Mouse (Mus musculus): ENCODE data around the gene Slc43a3. TPM values are rescaled to one million over a fixed set of nuclear protein-coding genes. Genes with fewer than 3 reads are reported as not detected.

Slc43a3 gene
- polyA plus RNA-seq, 2 experiments: 32.1 to 73.2 TPM

DNA sequence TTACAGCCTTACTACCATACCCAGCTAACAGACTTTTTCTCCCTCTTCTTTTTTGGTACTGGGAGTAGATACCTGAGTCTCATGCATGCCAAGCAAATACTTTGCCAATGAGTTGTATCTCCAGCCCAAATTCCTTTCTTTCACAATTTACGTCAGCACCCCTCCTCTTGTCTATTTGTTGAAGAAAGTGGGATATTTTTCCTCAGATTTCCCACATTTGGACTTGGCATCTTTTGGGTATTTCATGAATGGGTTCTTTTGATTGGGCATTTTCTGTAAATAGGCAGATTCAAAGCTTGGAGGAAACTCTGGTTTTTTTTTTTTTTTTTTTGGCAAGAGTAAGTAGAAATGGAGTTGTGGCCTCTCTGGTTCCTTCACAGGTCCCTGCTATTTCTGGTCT lies 15.9 kb downstream of the Slc43a3 start:
- no peak overlapping the region for H3K4me2 ChIP-seq (replicated peaks; ENCODE audit: low read depth, low read length, severe bottlenecking)
- WGBS: 85% methylated on average over 1 of the region's 1 CpGs

DNA sequence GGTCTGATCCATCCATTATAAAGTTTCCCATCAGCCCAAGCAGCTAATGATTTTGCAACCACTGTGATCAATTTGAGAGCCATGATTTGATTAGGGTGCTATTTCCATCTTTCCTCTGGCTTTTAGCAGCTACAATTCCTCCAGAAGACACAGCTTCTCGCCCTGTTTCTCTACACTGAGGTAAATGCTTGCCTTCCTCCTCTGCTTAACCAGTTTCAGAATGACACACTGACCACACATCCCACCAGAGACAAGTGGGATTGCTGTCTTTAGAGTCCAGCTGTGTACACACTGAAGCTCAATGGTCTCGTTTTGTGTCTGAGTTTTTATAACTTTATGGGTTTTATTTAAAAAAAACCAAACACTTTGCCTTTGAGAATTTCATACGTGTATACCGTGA lies 16.3 kb downstream of the Slc43a3 start:
- no peak for DNase-seq (ENCODE audit: low spot score)
- WGBS: 90% methylated on average over 4 of the region's 4 CpGs
- Histone ChIP-seq H3K36me3 (ENCODE audit: control insufficient read depth, insufficient read depth, low read length) (peaks cover 67% of the 10 kb centered on the region), H3K4me3 (replicated peaks; ENCODE audit: low read length) (no peak overlapping the region), H3K4me1 (ENCODE audit: control insufficient read depth, insufficient read depth, low read length) (no peaks in the 10 kb centered on the region), H3K4me2 (replicated peaks; ENCODE audit: low read depth, low read length, severe bottlenecking) (no peak overlapping the region), H3K9ac (ENCODE audit: low read depth, low read length, severe bottlenecking) (no peak overlapping the region), H3K9me3 (ENCODE audit: control insufficient read depth, low read length) (no peaks in the 10 kb centered on the region), H3K27me3 (ENCODE audit: control insufficient read depth, insufficient read depth, low read length) (no peaks in the 10 kb centered on the region), H3K27ac (replicated peaks; ENCODE audit: low read depth, low read length) (no peak overlapping the region)
- TF ChIP-seq POLR2A (IDR thresholded peaks at IDR 0.05; ENCODE audit: borderline replicate concordance, extremely low read depth, insufficient read depth, insufficient read length): no peak
- no peak for ATAC-seq (ENCODE audit: low FRiP score, low read depth)

More for the DNA sequence above, 15.9 kb downstream of the Slc43a3 start:
- no peak overlapping the region for H3K27ac ChIP-seq (replicated peaks; ENCODE audit: low read depth, low read length)
- H3K36me3 ChIP-seq (ENCODE audit: control insufficient read depth, insufficient read depth, low read length): peaks cover 68% of the 10 kb centered on the region
- no peak for TF ChIP-seq POLR2A (IDR thresholded peaks at IDR 0.05; ENCODE audit: borderline replicate concordance, extremely low read depth, insufficient read depth, insufficient read length)
- no peaks in the 10 kb centered on the region for H3K27me3 ChIP-seq (ENCODE audit: control insufficient read depth, insufficient read depth, low read length)
- H3K4me3 ChIP-seq (replicated peaks; ENCODE audit: low read length): no peak overlapping the region
- no peaks in the 10 kb centered on the region for H3K4me1 ChIP-seq (ENCODE audit: control insufficient read depth, insufficient read depth, low read length)
- no peak for ATAC-seq (ENCODE audit: low FRiP score, low read depth)
- no peak for DNase-seq (ENCODE audit: low spot score)
- no peaks in the 10 kb centered on the region for H3K9me3 ChIP-seq (ENCODE audit: control insufficient read depth, low read length)
- no peak overlapping the region for H3K9ac ChIP-seq (ENCODE audit: low read depth, low read length, severe bottlenecking)

DNA sequence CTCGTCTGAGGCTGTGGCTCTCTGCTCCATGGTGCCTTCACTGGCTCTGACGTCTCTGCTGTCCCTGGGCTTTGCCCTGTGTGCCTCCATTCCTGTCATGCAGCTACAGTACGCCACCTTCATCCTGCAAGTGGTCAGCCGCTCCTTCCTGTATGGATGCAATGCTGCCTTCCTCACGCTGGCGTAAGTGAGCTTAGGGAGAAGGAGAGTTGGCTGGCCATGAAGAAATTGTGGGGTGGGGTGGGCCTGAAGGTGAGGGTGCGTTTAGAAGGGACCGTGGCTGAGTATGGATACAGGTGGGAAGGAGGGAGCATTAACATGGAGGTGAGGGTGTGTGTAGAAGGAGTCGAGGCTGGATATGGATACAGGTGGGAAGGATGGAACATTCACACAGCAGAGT lies 19.1 kb downstream of the Slc43a3 start:
- 88% methylated on average over 9 of the region's 9 CpGs for whole genome bisulfite sequencing

DNA sequence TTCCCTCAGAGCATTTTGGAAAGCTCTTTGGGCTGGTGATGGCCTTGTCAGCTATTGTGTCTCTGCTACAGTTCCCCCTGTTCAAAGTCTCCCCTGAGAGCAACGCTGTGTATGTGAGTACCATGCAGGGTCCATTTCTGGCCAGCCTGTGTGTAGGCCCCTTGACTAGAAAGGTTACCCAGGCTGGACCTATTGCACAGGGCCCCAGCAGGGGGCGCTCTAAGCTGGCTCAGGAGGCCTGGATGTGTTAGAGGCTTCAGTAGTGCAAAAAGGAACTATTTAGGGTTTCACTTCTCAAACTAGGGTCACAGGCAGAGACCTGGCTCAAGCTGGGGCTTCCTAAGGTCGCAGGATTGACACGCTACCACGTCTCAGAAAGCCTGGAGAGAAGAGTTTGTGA lies 19.9 kb downstream of the Slc43a3 start:
- Histone ChIP-seq H3K9me3 (ENCODE audit: control insufficient read depth, low read length) (no peaks in the 10 kb centered on the region), H3K27me3 (ENCODE audit: control insufficient read depth, insufficient read depth, low read length) (no peaks in the 10 kb centered on the region), H3K36me3 (ENCODE audit: control insufficient read depth, insufficient read depth, low read length) (peaks cover 47% of the 10 kb centered on the region), H3K27ac (replicated peaks; ENCODE audit: low read depth, low read length) (no peak overlapping the region), H3K9ac (ENCODE audit: low read depth, low read length, severe bottlenecking) (no peak overlapping the region), H3K4me1 (ENCODE audit: control insufficient read depth, insufficient read depth, low read length) (no peaks in the 10 kb centered on the region), H3K4me3 (replicated peaks; ENCODE audit: low read length) (no peak overlapping the region), H3K4me2 (replicated peaks; ENCODE audit: low read depth, low read length, severe bottlenecking) (no peak overlapping the region)
- DNase-seq (ENCODE audit: low spot score) (peak; percentile 20), ATAC-seq (ENCODE audit: low FRiP score, low read depth) (no peak)
- TF ChIP-seq POLR2A (IDR thresholded peaks at IDR 0.05; ENCODE audit: borderline replicate concordance, extremely low read depth, insufficient read depth, insufficient read length): no peak
- WGBS: 63% methylated on average over 5 of the region's 5 CpGs

More for the DNA sequence above, 19.1 kb downstream of the Slc43a3 start:
- Histone ChIP-seq H3K36me3 (ENCODE audit: control insufficient read depth, insufficient read depth, low read length) (peaks cover 55% of the 10 kb centered on the region), H3K9me3 (ENCODE audit: control insufficient read depth, low read length) (no peaks in the 10 kb centered on the region), H3K27ac (replicated peaks; ENCODE audit: low read depth, low read length) (no peak overlapping the region), H3K4me1 (ENCODE audit: control insufficient read depth, insufficient read depth, low read length) (no peaks in the 10 kb centered on the region), H3K9ac (ENCODE audit: low read depth, low read length, severe bottlenecking) (no peak overlapping the region), H3K4me3 (replicated peaks; ENCODE audit: low read length) (no peak overlapping the region), H3K4me2 (replicated peaks; ENCODE audit: low read depth, low read length, severe bottlenecking) (no peak overlapping the region), H3K27me3 (ENCODE audit: control insufficient read depth, insufficient read depth, low read length) (no peaks in the 10 kb centered on the region)
- no peak for TF ChIP-seq POLR2A (IDR thresholded peaks at IDR 0.05; ENCODE audit: borderline replicate concordance, extremely low read depth, insufficient read depth, insufficient read length)
- ATAC-seq (ENCODE audit: low FRiP score, low read depth): no peak
- no peak for DNase-seq (ENCODE audit: low spot score)

DNA sequence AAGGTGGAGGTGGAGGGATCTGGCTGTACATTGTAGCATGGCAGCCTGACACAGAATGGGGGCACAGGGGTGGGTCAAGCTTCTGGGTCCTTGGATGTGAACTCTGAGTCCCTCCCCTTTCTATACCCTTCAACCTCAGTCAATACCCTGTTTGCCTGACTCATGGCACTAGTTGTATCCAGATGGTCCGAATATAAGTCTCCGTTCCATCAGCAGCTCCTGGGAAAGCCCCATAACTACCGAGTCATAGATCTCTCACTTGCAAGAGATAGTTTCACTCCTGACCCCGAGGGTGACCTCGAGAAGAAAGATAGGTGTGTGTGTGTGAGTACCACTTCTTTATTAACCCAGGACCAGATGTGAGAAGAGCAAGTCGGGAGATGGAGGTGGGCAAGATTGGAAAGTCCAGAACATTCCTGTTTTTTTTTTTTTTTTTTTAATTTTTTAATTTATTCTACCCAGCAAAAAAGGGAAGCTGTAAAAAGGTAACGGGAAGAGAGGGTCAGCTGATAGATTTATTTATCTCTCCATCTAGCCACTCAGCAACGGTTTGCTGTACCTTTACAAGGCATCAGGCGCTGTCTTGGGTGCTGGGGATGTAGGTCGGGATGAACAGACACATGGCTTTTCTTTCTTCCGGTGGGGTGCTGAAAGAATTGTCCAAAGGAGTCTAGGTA lies 22.3 kb downstream of the Slc43a3 start:
- ATAC-seq (ENCODE audit: low FRiP score, low read depth): no peak
- Histone ChIP-seq H3K4me2 (replicated peaks; ENCODE audit: low read depth, low read length, severe bottlenecking) (no peak overlapping the region), H3K4me3 (replicated peaks; ENCODE audit: low read length) (no peak overlapping the region), H3K9ac (ENCODE audit: low read depth, low read length, severe bottlenecking) (no peak overlapping the region), H3K36me3 (ENCODE audit: control insufficient read depth, insufficient read depth, low read length) (peaks cover 30% of the 10 kb centered on the region), H3K4me1 (ENCODE audit: control insufficient read depth, insufficient read depth, low read length) (no peaks in the 10 kb centered on the region), H3K27me3 (ENCODE audit: control insufficient read depth, insufficient read depth, low read length) (no peaks in the 10 kb centered on the region), H3K27ac (replicated peaks; ENCODE audit: low read depth, low read length) (no peak overlapping the region), H3K9me3 (ENCODE audit: control insufficient read depth, low read length) (no peaks in the 10 kb centered on the region)
- DNase-seq (ENCODE audit: low spot score): no peak
- whole genome bisulfite sequencing: 87% methylated on average over 11 of the region's 11 CpGs
- TF ChIP-seq POLR2A (IDR thresholded peaks at IDR 0.05; ENCODE audit: borderline replicate concordance, extremely low read depth, insufficient read depth, insufficient read length): no peak

Data from limb, embryonic 14.5 days (tissue).